Mouse (Mus musculus) megakaryocyte, embryonic 14.5 days (primary cell): Measurements from ENCODE around the gene Fam213b.

Experiments used
- FLI1 ChIP-seq: IDR thresholded peaks from 2 replicates; pipeline ENCODE4 v1.6.1; 2012; ENCODE audit warnings: low read length, inconsistent platforms, mixed read lengths
- GATA1 ChIP-seq: IDR thresholded peaks from 3 replicates; pipeline ENCODE4 v1.6.1; 2012; ENCODE audit warnings: mixed read lengths, low read length, inconsistent platforms, borderline replicate concordance

DNA sequence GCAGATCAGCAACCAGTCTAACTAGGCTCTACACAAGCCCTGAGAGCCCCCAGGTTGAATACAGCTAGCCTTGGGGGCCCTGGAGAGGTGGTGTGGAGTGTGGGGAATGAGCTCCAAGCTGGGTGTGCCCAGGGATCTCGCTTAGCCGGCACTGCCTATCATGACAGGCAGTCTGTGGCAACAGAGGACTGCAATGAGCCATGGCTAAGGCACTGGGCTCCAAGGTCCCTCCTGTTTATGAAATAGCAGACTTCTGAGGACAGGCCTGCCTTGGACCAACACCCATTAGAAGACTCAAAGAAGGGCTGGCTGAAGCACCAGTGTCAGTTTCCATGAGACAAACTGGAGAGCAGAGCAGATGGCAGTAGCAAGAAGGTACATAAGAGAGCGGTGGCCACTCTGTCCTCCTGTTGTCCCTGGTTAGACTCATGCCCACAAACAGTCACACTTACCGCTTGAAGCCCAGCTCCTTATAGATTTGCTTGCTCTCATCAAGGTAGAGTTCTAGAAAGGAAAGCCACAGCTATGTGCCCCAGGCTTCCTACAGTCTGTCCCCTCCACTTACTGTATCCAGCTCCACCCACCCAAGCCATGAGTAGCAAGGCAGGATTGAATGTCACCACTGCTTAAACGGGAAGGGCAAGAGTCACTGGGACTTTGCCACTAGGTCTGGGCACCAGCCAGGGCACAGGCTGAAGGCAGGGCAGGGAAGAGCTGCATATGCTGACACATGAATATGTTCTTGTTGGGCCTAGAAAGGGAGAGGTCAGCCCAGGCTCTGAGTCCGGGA, 1.1 kb downstream of the Fam213b start:
- TF ChIP-seq GATA1 (no peak), FLI1 (no peak)
